Mouse (Mus musculus) lung, postnatal 0 days (tissue): Measurements from ENCODE around the gene Zfp827.

Experiments used
- CTCF ChIP-seq: IDR thresholded peaks from 2 replicates; pipeline ENCODE4 v1.5.1; 2016; ENCODE audit warnings: antibody characterized with exemption, mild to moderate bottlenecking
- EP300 ChIP-seq: IDR thresholded peaks from 2 replicates; pipeline ENCODE4 v1.6.1; 2016; ENCODE audit warnings: antibody characterized with exemption, mild to moderate bottlenecking, control low read depth

DNA sequence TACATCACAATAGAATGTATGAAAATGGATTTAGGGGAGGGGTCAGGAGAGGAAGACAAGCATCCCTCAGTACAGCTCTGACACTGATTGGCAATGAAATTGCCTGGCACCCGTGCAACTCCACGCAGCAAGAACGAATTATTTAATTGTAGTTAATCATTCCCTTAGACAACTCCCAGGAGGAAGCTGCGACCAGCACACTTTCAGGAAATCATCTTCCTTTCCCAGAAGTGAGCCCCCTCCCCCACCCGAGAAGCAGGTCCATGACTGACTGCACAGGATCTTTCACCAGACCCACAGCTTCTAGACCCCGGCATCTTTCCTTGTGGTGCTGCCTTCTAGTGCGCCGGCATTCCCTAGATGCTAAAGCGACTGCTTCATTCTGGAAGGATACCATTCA lies 183.4 kb downstream of the Zfp827 start:
- no peak for TF ChIP-seq CTCF
- TF ChIP-seq EP300, result no peak
